Mouse (Mus musculus) common myeloid progenitor, adult 5-6 weeks (primary cell): ENCODE data around the gene Tekt3. TPM values are rescaled to one million over a fixed set of nuclear protein-coding genes. Genes with fewer than 3 reads are reported as not detected.

ENCODE experiments used
- ATAC-seq: replicated peaks from 2 replicates; pipeline ENCODE4 v1.8.0; 2016; ENCODE audit warnings: low read depth, mild to moderate bottlenecking, moderate TSS enrichment, inconsistent platforms; ENCODE audit not compliant: poor library complexity, severe bottlenecking
- total RNA-seq: library from RNA; stranded (forward); fragments of 200-1000, 187-1606 nt; gene quantifications from 2 replicates; pipeline ENCODE4 v1.2.3, GENCODE M21; 2017

Tekt3 gene
- total RNA-seq, 1 experiment from 2014 or later: not detected

DNA sequence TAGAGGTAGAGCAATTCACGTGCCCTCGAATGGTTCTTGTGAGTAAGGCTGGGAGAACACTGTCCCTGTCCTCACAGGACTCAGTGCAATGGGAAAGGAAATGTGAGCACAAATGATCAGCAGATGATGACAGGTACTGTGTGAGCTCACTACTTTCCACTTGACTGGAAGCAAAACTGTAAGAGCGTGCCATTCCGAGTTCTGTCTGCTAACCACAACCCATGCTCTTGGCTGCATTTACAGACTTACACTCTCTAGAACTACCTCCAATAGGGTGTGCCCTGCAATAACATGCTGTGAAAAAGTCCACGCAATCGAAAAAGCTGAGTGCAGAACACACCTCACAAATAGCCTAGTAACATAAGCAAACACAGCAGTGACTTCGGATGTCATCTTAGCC, 5.9 kb upstream of the Tekt3 start:
- ATAC-seq: no peak

DNA sequence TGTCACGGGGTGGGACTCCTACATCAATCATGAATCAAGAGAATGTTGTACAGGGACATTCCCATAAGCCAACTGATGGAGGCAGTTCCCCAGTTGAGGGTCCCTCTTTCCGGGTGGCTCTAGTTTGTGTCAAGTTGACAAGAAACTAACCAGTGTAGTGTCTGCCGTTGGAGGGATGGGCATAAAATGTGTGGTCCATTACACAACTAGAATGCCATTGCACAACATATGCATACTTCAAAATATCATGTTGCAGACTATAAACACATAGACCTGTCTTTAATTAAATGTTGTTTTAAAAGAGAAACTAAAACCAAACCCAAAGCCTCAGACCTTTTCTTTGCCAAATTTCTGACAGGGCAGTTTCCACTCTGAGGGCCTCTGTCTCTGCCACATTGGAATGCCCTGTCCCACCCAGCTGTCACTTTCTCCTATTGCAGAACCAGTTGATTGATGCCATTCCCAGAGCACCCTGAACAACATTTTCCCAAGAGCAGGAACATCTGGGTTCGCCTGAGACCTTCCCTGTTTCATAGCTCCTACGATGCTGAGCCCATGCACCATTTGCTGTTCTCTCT, 3.0 kb upstream of the Tekt3 start:
- ATAC-seq: no peak

DNA sequence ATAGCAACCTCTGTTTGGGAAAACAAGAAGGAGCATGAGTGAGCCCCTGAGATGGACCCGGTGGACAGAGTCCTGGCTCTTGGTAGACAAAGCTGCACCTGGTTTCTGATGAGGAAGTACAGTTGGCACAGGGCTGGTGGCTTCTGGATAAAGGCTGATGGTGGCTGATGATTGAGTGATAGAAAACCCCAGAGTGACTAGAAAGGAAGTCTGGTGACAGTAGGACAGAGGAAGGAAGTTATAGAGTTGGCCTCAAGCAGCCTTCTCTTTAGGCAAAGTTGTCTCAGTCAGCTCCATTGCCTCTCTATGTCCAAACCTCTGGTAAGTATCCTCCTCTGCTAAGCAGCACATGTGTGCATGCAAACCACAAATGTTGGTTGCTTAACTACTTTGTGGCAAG, 1.5 kb upstream of the Tekt3 start:
- peak; percentile 85 for ATAC-seq

DNA sequence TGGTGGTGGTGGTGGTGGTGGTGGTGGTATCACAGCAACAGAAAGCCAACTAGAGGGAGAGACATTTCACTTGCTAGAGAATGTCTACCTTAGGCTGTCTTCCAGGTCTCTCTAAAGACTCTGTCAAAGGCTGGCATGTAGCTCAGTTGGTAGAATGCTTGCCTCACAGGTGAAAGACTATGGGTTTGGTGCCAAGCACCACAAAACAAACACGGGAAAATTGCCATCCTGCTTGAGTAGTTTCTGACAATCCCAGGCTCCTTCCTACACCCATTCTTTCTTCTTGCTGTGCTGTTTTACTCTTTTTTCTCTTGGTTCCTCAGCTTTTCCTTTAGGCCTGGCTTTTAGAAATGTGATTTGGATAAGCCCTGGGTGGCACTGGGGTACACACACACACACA, 5.1 kb downstream of the Tekt3 start:
- no peak for ATAC-seq

DNA sequence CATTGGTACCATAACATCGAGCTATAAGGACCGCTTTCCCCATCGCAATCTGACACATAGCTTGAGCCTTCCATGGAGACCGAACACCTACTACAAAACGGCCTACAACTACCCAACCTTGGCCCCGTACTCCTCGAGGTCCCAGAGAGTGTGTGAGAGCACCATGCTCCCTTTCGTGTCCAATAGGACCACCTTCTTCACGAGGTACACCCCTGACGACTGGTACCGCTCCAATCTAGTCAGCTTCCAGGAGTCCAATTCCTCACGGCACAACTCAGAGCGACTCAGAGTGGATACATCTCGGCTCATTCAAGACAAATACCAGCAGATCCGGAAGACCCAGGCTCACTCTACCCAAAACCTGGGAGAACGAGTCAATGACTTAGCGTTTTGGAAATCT, 8.6 kb downstream of the Tekt3 start:
- ATAC-seq: no peak

DNA sequence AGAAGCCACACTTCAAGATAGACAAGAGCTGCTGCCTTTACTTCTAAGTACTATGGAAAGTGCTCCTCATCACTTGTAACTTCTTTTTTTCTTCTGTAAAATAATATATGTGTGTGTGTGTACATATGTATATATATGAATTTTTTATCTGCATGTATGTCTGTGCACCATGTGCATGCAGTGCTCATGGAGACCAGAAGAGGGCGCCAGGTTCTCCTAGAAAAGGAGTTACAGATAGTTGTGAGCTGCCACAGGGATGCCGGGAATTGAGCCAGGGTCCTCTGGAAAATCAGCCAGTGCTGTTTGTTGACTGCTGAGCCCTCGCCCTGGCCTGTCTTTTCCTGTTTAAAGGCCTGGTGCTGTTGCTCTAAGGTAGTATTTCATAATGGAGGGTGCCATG, 23.1 kb downstream of the Tekt3 start:
- ATAC-seq: no peak

DNA sequence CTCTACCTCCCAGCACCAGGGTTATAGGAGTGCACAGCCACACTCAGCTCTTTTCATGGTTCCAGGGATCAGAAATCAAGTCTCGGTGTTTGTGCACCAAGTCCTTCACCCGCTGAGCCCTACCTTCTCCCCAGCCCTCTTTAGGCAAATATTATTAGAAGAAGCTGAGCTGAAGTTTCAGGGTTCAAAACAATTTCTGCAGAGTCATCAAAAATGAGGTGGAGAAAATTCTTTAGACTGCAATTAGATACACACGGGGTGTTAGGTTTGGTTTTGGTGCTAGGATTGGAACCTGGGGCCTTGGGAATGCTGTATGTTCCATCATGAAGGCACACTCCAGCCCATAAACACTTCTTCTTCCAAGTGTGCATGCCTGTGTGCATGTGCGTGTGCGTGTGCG, 27.2 kb downstream of the Tekt3 start:
- ATAC-seq: no peak

DNA sequence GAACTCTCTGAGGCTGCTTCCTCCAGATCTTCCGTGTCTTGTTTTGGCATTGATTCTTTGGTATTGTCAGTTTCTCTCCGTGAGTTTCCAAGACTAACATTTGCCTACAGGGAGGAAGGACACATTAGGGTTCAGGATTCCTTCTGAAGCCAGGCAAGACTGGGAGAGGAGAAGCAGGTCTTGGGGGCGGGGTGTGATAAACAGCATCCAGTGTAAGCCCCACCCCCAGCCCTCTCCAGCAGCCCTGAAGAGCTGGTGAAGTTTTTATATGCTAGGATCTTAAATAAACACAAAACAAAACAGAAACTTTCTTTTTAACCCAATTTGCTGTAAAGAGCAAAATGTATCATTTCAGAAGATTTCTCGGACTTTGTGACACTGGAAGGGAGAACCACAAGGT, 28.8 kb downstream of the Tekt3 start:
- ATAC-seq: no peak

DNA sequence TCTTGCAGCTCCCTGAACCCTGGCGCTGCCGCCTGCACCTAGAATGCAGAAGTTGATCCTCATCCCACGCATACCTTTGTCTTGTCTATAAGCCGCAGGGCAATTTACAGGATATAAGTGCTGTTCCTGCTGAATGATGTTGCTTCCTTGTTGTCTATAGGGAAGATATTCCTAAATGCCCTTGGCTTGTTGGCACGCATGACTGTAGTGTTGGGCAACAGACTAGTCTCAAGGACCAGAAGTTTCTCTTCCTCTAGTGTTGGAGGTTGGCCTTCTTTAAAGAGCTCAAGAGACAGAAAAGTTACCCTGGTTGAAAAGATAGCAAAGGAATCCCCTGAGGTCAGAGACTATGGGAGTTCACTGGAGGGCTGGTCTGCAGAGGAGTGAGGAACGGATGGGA, 29.5 kb downstream of the Tekt3 start:
- ATAC-seq: no peak

DNA sequence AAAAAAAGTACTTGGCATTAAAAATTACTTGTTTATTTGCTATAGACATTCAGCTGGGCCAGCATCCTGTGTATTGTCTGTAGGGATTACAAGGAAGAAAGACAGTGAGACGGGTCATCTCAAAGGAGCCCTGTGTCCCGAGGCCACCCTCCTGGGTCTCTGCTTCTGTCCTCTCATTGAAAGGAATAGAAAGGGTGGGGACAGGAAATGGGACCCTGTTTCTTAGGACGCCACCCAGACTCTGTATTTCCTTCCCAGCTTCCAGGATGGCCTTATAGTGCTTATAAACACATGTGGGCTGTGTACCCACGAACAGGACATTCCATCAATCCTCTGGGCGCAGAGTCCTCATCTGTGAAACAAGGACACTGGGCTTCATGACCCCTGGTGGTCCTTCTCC, 30.8 kb downstream of the Tekt3 start:
- ATAC-seq: no peak

DNA sequence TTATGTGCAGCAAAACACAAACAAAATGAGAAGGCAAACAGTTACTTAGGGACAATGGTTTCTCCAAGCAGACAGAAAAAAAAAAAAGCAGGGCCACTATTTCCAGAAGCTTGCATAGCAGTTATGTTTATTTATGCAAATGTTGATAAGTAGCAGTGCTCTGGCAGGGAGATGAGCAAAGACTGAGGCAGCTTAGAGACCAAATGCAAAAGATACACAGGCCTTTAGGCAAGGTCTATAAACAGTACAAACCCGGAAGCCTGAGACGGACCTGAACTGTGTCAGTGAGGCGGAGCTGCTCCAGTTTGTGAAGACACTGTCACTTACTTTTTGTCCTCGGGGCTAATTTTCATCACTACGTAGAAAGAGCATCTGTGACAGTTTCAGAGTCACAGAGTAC, 32.1 kb downstream of the Tekt3 start:
- no peak for ATAC-seq

DNA sequence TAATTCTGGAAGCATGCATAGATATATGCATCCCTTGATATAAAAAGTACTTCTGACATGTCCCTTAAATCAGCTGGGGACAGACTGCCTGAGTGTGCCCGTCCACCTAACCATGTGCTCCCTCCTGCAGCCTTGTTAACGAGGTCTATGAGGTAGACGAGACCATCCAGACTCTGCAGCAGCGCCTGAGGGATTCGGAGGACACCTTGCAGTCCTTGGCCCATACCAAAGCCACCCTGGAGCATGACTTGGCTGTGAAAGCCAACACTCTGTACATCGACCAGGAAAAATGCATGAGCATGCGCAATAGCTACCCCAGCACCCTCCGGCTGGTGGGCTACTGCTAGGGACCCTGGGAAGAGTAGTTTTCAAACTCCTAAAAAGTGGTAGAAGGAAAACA, 33.0 kb downstream of the Tekt3 start:
- no peak for ATAC-seq

DNA sequence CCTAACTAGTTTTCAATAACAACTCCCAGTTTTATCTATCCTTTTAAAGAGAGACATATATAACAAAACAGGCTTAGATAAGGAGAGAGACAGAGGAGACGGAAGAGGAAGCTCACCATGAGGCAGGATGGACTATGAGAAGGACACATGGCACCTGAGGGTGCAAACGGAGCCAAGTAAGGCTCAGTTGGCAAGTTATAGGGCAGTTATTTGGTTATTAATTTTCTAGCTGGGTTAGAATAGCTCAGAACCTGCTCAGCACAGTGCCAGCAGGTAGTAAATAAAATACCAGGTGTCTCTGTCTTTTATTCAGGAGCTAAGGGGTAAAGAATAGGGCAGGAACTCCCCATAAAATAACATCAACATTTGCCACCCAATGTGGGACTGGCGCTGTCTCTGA, 36.6 kb downstream of the Tekt3 start:
- ATAC-seq: no peak

DNA sequence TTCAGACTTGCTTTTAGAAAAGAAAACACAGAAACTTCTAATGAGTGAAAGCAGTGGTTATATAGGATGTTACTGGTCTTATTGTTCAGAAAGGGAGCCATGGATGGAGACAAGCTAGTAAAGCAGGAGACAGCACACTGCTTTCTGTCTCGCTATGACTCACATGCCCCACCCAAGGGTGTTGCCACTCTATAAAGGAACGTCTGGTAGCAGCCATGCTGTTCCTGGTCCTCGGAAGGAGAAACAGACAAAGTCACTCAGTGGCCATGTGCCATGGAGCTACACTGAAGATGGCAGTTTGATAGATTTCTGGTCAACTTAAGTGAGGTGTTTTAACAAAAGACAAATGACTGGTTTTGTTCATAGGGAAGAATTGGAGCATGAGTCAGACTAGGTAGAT, 37.9 kb downstream of the Tekt3 start:
- ATAC-seq: no peak

DNA sequence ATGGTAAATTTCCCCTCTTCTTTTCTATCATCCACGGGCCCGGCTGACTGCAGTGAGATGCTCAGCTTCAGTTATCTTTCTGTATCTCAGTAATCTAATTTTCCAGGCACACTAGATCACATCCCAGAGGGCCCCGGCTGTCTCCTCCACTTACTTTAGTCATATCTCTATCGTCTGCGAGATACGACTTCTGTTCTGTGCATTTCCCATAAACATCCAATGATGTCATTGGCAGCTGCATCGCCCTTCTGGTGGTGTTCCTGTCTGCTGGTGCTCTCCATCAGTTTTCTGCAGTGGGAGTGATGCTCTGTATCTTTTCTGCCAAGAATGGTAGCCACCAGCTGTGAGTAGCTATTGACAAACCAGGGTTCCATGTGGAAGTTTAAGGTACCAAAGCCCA, 41.8 kb downstream of the Tekt3 start:
- ATAC-seq: no peak

DNA sequence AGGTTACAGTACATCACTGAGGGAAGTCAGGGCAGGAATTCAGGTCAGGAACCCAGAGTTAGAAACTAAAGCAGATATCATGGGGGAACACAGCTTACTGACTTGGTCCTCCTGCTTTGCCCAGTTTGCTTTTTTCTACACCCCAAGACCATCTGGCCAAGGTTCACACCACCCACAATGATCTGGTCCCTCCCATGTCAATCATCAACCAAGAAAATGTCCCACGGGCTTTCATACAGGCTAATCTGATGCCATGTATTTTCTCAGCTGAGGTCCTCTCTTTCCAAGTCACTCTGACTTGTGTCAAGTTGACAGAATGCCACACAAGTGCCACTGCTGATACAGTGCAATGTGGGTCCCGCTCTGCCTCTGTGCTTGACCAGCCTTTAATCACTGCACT, 42.6 kb downstream of the Tekt3 start:
- ATAC-seq: no peak

DNA sequence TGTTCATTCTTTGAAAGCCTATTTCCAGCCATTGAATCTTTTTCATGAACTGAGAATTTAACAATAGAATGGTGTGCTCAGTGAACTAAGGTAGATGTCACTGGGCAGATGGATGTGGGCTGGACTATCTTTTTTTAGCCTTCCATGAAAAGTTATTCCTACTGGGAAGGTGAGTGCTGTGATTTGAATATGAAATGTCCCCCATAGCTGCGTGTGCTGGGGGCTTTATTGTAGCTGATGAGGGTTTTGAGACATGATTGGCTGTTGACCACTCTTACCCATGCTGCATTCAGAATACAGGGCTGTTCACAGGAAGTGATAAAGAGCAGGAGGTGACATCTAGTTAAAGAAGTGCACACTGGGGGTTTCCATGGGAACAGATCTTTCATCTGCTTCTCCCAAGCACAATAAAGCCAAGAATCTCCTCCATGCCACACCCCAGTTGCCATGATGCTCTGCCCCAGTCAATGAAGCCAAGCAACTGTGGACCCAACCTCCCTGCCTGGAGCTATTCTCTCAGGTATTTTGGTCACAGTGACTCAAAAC, 47.8 kb downstream of the Tekt3 start:
- ATAC-seq: no peak

DNA sequence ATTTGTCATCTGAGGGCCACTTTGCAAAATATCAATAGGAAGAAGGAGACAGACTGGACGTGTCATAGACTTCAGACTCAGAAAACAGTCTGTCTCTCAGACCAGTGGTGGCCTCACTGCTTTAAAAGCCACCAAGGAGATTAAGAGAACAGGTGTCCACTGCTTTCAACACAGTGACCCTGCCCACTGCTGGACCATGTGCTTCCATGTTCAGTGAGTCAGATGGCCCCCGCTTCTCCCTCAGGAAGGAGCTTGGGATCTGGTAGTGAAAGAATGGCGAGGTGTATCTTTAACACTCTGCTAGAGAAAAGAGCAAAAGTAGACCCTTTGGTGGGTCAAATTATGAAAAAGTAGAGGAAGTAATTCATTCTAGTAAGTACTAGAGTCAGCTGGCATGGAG, 48.9 kb downstream of the Tekt3 start:
- ATAC-seq: no peak

DNA sequence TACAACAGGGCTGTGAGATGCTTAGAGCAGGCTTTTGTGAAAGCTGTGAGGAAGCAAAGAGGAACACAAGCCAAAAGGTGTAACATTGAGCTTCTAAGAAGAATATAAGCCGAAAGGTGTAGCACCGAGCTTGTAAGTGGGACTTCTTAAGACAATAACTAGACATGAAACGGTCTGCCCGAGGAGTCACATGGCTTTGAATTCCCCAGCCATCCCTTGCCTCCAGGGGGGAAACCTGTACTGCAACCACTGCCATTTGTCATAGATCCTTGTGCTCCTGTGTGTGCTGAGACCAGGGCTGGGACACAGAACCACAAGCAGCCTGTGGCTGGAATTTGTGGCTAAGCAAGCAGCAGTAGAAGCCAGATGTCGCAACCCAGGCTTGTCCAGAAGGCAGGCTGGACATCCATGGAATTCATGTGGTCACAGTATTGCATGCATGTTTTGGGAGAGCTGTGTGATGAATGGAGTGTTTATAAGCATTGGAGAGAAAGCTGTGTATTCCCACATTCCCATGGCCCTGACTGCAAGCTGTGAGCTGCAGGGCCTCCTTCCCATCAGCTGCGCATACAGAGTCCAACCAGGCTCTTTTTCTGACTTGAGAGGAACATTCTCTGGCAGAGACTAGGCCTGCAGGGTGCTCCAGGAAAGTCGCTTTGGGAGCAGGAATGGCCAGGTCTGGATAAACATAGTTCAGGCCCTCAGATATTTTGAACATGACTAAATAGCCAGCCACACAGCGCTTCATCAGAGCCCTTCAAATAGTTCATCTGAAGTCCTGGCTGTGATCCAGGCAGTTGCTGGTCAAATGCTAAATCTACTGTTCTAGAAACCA, 53.6 kb downstream of the Tekt3 start:
- no peak for ATAC-seq

DNA sequence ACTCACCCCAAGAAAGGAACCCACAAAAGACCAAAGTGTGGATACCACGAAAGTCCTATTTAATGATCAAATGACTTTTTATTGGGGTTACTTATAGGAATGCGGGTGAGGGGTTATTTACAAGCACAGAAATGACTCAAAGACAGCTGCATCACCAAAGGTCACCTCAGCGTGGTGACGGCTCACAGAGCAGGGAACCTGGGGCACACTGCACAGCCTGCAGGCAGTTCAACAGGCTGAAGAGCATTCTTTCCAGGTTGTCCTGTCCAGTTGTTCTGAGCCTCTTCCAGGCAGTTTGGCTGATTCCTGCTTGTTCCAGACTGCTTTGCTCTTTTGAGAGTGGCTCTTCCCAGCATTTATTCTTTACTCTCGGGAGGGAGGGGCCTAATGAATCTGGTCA, 55.2 kb downstream of the Tekt3 start:
- no peak for ATAC-seq

DNA sequence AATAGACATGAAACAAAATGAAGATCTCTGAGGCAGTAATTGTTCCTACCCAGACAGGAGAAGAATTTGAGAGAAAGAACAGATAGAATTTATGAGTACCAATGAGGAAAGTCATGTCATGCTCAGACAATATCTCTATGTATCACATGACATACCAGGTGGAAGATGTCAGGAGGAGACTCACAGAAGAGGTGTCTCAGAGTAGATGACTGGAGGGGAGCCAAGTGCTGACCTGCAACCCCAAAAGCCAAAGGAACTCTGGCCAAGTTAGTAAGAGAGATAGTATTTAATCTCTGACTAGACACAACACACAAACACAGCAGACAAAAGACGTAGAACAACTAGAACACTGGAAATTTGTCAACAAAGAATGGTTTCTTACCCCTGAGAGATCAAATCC, 55.8 kb downstream of the Tekt3 start:
- no peak for ATAC-seq

DNA sequence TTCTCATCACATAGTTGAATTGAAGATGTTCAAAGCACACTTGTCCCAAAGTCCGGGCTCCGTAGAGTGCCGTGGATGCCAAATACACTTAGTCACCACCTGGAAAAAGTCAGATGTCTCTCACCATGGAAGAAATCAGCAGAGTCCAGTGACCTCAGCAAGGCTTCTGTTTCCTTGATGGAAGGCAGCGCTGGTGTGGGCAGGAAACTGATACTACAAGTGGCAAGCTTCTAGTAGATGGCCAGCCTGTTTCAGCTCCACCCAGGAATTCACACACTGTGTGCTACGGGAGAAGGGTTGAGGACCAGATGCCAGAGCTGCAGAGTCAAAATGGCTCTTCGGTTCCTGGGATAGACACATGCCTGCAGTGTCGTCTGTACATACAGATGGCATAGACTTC, 58.3 kb downstream of the Tekt3 start:
- ATAC-seq: no peak
